Mouse (Mus musculus) intestine, postnatal 0 days (tissue): ENCODE measurements around the gene Slc16a8. TPM values are rescaled to one million over a fixed set of nuclear protein-coding genes. Genes with fewer than 3 reads are reported as not detected.

Experiments
- ATAC-seq: fragments of 200-750 bp; cut with Nextera tagmentation; 2 replicates; pipeline ENCODE4 v1.8.0; 2017; ENCODE audit warnings: mild to moderate bottlenecking, moderate TSS enrichment, moderate library complexity
- H3K27ac ChIP-seq: fragments of 300-500 bp; sonication (generic); 2 replicates; pipeline ENCODE4 v1.5.1; 2014; ENCODE audit warnings: mild to moderate bottlenecking, low read depth, low read length, moderate library complexity
- H3K27me3 ChIP-seq: fragments of 300-500 bp; sonication (generic); replicated peaks from 2 replicates; pipeline ENCODE4 v1.6.1; 2014; ENCODE audit warnings: low read length, mixed read lengths; ENCODE audit not compliant: control insufficient read depth, insufficient read depth
- H3K36me3 ChIP-seq: fragments of 300-500 bp; sonication (generic); 2 replicates; pipeline ENCODE4 v1.6.1; 2014; ENCODE audit warnings: mild to moderate bottlenecking, moderate library complexity; ENCODE audit not compliant: control insufficient read depth, insufficient read depth
- H3K4me1 ChIP-seq: fragments of 300-500 bp; sonication (generic); replicated peaks from 2 replicates; pipeline ENCODE4 v1.6.1; 2014; ENCODE audit warnings: antibody characterized with exemption, low read length, mixed read lengths; ENCODE audit not compliant: control insufficient read depth, insufficient read depth
- H3K4me2 ChIP-seq: fragments of 300-500 bp; sonication (generic); replicated peaks from 2 replicates; pipeline ENCODE4 v1.6.1; 2014; ENCODE audit warnings: low read depth, mild to moderate bottlenecking, moderate library complexity
- H3K4me3 ChIP-seq: fragments of 300-500 bp; sonication (generic); 2 replicates; pipeline ENCODE4 v1.5.1; 2014; ENCODE audit warnings: low read depth, low read length
- H3K9ac ChIP-seq: fragments of 300-500 bp; sonication (generic); 2 replicates; pipeline ENCODE4 v1.6.1; 2014; ENCODE audit warnings: mild to moderate bottlenecking, low read depth, low read length
- H3K9me3 ChIP-seq: fragments of 300-500 bp; sonication (generic); 2 replicates; pipeline ENCODE4 v1.6.1; 2016; ENCODE audit warnings: mixed run types; ENCODE audit not compliant: control insufficient read depth
- CTCF ChIP-seq: sonication (generic); IDR thresholded peaks from 2 replicates; pipeline ENCODE4 v1.5.1; 2016; ENCODE audit warnings: low read depth, mild to moderate bottlenecking, control low read depth, antibody characterized with exemption, moderate library complexity
- WGBS: fragments of 180-500 bp; shearing (Covaris S2); extraction: QIAGEN DNeasy Blood & Tissue Kit; methylation state at CpG from one replicate; pipeline ENCODE4 v1.1.7; 2014; 5-methylcytosine and 5-hydroxymethylcytosine counted together
- polyA plus RNA-seq: library from polyadenylated mRNA; unstranded; fragments of >200 nt; fragmentation: Nextera tagmentation; extraction: Ambion mirVana; gene quantifications from 2 replicates; pipeline ENCODE4 v1.2.1, GENCODE M21; 2015

The Slc16a8 gene
- polyA plus RNA-seq, 1 experiment from 2014 or later, result not detected

DNA sequence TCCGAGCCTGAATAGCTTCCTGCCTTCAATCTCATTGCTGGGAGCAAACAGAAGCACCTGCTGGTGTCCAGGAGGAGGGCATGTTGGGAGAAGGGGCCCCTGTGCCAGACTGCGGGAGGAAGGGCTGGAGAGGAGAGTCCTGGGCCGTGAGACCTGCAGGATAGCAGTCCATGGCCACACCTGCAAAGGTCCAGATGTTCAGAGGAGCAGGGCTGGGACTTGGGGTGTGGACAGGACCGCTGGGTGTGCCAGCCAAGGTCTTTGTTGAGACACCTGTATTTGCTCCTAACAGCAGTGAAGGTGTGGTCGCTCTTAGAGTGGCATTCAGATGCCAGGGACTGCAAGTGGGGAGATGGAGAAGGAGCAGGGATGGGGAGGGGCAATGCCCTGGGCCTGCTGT, 27.9 kb upstream of the Slc16a8 start:
- Histone ChIP-seq H3K4me3 (no peak overlapping the region), H3K9ac (no peak overlapping the region), H3K27me3 (no peaks in the 10 kb centered on the region), H3K9me3 (no peaks in the 10 kb centered on the region), H3K27ac (peak overlapping the region; percentile 86), H3K36me3 (peaks cover 12% of the 10 kb centered on the region; the same call in 1 of the 2 replicates), H3K4me1 (peaks cover 17% of the 10 kb centered on the region; the same call in 1 of the 2 replicates), H3K4me2 (peak overlapping the region; percentile 62; the same call in 1 of the 2 replicates)
- peak; percentile 24; the same call in 1 of the 2 replicates for TF ChIP-seq CTCF
- peak; percentile 83 for ATAC-seq
- WGBS, result 32% methylated on average over 5 of the region's 5 CpGs

DNA sequence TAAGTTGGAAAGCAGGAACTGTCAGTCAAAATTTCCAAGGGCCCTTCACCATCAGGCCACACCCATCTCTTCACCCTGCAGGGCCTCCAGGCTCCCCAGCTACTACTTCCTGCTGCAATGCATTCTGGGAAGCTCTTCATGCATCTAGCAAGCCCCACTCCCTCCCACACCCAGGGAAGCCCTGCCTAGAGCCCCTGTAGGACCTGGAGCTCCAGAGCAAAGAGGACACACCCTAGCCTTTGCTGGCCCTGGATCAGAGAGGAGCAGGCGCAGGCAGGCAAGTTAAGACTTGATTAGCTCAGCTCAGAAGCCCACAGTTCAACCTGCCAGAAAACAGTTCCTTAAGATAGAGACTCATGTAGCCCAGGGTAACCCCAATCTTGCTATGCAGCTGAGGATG, 26.8 kb upstream of the Slc16a8 start:
- 25% methylated on average over 1 of the region's 1 CpGs for WGBS
- H3K9ac ChIP-seq, result no peak overlapping the region
- H3K36me3 ChIP-seq, result peaks cover 7% of the 10 kb centered on the region; the same call in 1 of the 2 replicates
- peaks cover 9% of the 10 kb centered on the region; the same call in 1 of the 2 replicates for H3K4me1 ChIP-seq
- H3K27ac ChIP-seq, result peak overlapping the region; percentile 86; the same call in 1 of the 2 replicates
- no peak for TF ChIP-seq CTCF
- H3K27me3 ChIP-seq, result no peaks in the 10 kb centered on the region
- H3K4me2 ChIP-seq, result no peak overlapping the region
- ATAC-seq, result peak; percentile 40
- H3K4me3 ChIP-seq, result no peak overlapping the region
- H3K9me3 ChIP-seq, result no peaks in the 10 kb centered on the region

DNA sequence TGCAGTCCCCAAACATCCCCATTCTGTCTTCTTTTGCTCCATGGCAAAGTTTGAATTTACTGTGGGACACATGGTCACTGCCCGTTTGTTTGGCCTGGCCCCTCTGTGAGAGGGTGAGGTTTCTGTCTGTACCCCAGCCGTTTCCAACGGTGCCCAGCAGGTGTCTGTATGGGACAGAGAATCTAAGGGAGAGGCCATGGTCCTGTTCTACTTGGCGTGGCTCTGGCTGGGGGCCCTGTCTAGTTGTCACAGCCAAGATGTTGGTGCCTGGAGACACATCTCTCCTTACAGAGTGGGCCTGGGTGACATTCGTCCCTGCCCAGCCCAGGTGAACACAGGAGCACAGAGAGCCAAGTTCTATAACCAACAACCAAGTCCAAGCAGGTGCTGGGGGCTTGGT, 26.3 kb upstream of the Slc16a8 start:
- Histone ChIP-seq H3K27ac (peak overlapping the region; percentile 86; the same call in 1 of the 2 replicates), H3K4me2 (no peak overlapping the region), H3K4me1 (peaks cover 9% of the 10 kb centered on the region; the same call in 1 of the 2 replicates), H3K36me3 (peaks cover 4% of the 10 kb centered on the region; the same call in 1 of the 2 replicates), H3K27me3 (no peaks in the 10 kb centered on the region), H3K4me3 (no peak overlapping the region), H3K9me3 (no peaks in the 10 kb centered on the region), H3K9ac (no peak overlapping the region)
- 47% methylated on average over 5 of the region's 5 CpGs for WGBS
- TF ChIP-seq CTCF, result peak; percentile 59
- no peak for ATAC-seq

DNA sequence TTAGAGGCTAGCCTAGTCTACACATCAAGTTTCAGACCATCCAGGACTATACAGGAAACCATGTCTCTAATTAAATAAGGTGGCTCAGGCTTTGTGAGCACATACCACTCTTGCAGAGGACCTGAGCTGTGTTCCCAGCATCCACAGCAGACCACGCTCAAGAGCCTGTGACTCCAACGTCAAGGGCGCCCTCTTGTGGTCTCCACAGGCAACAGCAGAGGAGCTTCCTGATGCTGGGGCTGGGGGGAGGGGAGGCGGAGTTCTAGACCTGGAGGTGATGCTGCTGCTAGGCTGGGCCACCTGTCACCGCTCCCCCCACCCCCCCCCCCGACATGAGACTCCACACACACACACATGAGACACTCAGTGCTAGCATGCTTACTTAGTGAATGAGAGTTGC, 25.6 kb upstream of the Slc16a8 start:
- Histone ChIP-seq H3K27me3 (no peaks in the 10 kb centered on the region), H3K4me2 (no peak overlapping the region), H3K4me3 (no peak overlapping the region), H3K36me3 (peaks cover 4% of the 10 kb centered on the region; the same call in 1 of the 2 replicates), H3K9ac (no peak overlapping the region), H3K27ac (no peak overlapping the region), H3K9me3 (no peaks in the 10 kb centered on the region), H3K4me1 (0 out of 2 replicates have a peak, but pooled peaks cover 6% of the 10 kb centered on the region)
- TF ChIP-seq CTCF, result peak; percentile 74
- WGBS, result 29% methylated on average over 6 of the region's 6 CpGs
- ATAC-seq, result no peak

DNA sequence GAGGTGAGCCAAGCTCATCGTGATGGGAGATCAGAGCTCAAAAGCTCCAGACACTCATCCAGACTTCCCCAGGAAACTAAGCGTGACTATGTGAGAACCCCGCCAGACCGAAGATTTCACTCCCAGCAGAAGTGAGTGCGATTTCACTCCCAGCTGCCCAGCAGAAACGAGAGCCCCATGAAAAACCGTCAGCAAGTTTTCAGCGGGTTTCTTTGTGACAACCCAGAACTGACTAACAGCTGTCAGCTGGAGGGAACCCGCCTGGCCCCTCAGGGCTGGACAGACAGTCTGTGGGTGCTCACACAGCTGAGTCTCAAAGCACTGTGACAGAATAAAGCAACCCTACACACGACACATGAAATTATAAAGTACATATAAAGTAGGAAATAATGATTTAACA, 23.2 kb upstream of the Slc16a8 start:
- no peak overlapping the region for H3K4me2 ChIP-seq
- no peaks in the 10 kb centered on the region for H3K27me3 ChIP-seq
- TF ChIP-seq CTCF, result no peak
- no peak overlapping the region for H3K9ac ChIP-seq
- peaks cover 4% of the 10 kb centered on the region; the same call in 1 of the 2 replicates for H3K36me3 ChIP-seq
- WGBS, result 72% methylated on average over 10 of the region's 10 CpGs
- H3K9me3 ChIP-seq, result no peaks in the 10 kb centered on the region
- H3K27ac ChIP-seq, result no peak overlapping the region
- no peak for ATAC-seq
- no peak overlapping the region for H3K4me3 ChIP-seq
- 0 out of 2 replicates have a peak, but pooled peaks cover 3% of the 10 kb centered on the region for H3K4me1 ChIP-seq

DNA sequence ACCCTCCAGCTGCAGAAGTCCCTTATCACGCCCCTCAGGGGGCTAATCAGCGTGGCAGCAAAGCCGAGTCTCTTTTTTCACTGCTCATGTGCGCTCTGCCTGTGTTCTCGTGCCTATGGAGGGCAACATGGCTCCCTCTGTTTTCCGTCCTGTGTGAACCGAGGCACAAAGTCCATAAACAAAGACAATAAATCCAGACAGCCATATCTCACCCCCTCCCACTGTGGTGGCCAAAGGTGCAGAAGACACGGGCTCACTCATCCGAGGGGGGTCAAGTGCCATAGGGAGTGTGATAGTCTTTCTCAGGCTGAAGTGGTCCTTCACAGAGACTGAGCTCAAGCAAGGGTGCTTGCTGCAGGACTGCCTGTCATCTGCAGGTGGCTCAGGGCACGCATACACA, 18.5 kb upstream of the Slc16a8 start:
- H3K27ac ChIP-seq, result no peak overlapping the region
- H3K36me3 ChIP-seq, result peaks cover 12% of the 10 kb centered on the region
- peak; percentile 57 for ATAC-seq
- no peak overlapping the region for H3K4me3 ChIP-seq
- 0 out of 2 replicates have a peak, but pooled peaks cover 3% of the 10 kb centered on the region for H3K4me1 ChIP-seq
- TF ChIP-seq CTCF, result 0 out of 2 replicates have a peak, but pooled peaks have one; percentile 5
- H3K9me3 ChIP-seq, result no peaks in the 10 kb centered on the region
- 29% methylated on average over 10 of the region's 10 CpGs for WGBS
- no peak overlapping the region for H3K4me2 ChIP-seq
- no peak overlapping the region for H3K9ac ChIP-seq
- H3K27me3 ChIP-seq, result no peaks in the 10 kb centered on the region
